8 mouse cellular contexts compared by ENCODE assay signal in the genomic region with DNA sequence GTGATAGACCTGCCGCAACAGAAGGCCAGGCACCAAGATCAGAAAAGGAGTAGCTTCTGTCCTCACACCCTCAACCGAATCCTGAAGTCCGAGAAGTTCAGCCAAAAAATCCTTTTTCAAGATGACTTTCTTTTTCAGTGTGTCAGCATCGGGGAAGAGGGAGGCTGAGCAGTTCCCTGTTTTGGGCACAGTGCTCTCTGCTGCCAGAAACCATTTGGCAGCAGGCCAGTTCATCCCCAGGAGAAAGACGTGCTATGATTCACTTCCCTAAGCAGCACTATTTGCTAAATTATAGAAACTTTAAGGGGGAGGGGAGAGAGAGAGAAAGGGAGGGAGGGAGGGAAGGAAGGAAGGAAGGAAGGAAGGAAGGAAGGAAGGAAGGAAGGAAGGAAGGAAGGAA. TPM values are rescaled to one million over a fixed set of nuclear protein-coding genes. Genes with fewer than 3 reads are reported as not detected.
A peak's percentile ranks its signal among the peaks of the same experiment; 100 is the strongest.
DNase-seq lines count a peak whose midpoint lies in the region; ATAC-seq and TF ChIP-seq lines count a peak whose summit lies in the region.

No protein-coding gene starts in this region.

- 0 out of 2 replicates have a peak, but pooled peaks cover 3% of the 10 kb centered on the region for H3K27me3 ChIP-seq in heart, embryonic 15.5 days

- H3K36me3 ChIP-seq in heart, embryonic 15.5 days = no peaks in the 10 kb centered on the region

- peaks cover 26% of the 10 kb centered on the region for H3K4me1 ChIP-seq in heart, embryonic 15.5 days (replicated peaks)
- H3K4me1 ChIP-seq in olfactory bulb, adult 2 months (ENCODE audit: control insufficient read depth, insufficient read depth, low read length) = peaks cover 45% of the 10 kb centered on the region

- no peak for TF ChIP-seq POLR2A in olfactory bulb, adult 2 months (IDR thresholded peaks at IDR 0.05; ENCODE audit: insufficient read depth, low read depth, low read length)

- ATAC-seq in heart, embryonic 15.5 days (replicated peaks; ENCODE audit: insufficient number of reproducible peaks, insufficient read depth, low FRiP score, low read depth) = 0 out of 2 replicates have a peak, but pooled peaks have one; percentile 20
- no peak for ATAC-seq in monocyte, adult 5-6 weeks (replicated peaks; ENCODE audit: insufficient number of reproducible peaks, low FRiP score, low TSS enrichment, poor library complexity, severe bottlenecking)

- H3K9ac ChIP-seq in heart, embryonic 15.5 days = no peak overlapping the region

- DNase-seq in urinary bladder, postnatal 14 days (ENCODE audit: low spot score) = peak; percentile 82
- no peak for DNase-seq in urinary bladder, adult 2 months (ENCODE audit: low spot score)
- DNase-seq in cerebellum, postnatal 25 days = peak; percentile 46 to 76
- DNase-seq in layer of hippocampus, adult 2 months (ENCODE audit: low spot score in 2 of 2) = peak; percentile 76 to 79
- DNase-seq in T-cell, adult 2 months (ENCODE audit: low spot score) = no peak

- 33% methylated on average over 5 of the region's 5 CpGs for WGBS in heart, embryonic 15.5 days
- WGBS in olfactory bulb, adult 2 months = 15% methylated on average over 5 of the region's 5 CpGs

- TF ChIP-seq CTCF in layer of hippocampus, adult 2 months (conservative IDR thresholded peaks at IDR 0.05) = no peak
- TF ChIP-seq CTCF in olfactory bulb, adult 2 months (IDR thresholded peaks at IDR 0.05; ENCODE audit: insufficient read depth, low read depth, low read length) = no peak

- H3K9me3 ChIP-seq in heart, embryonic 15.5 days (replicated peaks) = no peaks in the 10 kb centered on the region

- no peak overlapping the region for H3K4me3 ChIP-seq in heart, embryonic 15.5 days
- H3K4me3 ChIP-seq in layer of hippocampus, adult 2 months = no peak overlapping the region
- no peak overlapping the region for H3K4me3 ChIP-seq in olfactory bulb, adult 2 months (ENCODE audit: insufficient read depth, low read depth, low read length)

- H3K27ac ChIP-seq in heart, embryonic 15.5 days = peak overlapping the region; percentile 39; the same call in 1 of the 2 replicates
- peak overlapping the region; percentile 86 for H3K27ac ChIP-seq in layer of hippocampus, adult 2 months
- peak overlapping the region; percentile 83 for H3K27ac ChIP-seq in olfactory bulb, adult 2 months (ENCODE audit: insufficient read depth, low read depth, low read length)

- 0 out of 2 replicates have a peak overlapping the region, but pooled peaks have one; percentile 9 for H3K4me2 ChIP-seq in heart, embryonic 15.5 days

RNA-seq across cellular contexts. Expression of a gene that starts 26.1 kb away (rescaled TPM):
- polyA plus RNA-seq in urinary bladder, adult 2 months (2012; rRNA removed) = 143 and 190 TPM in 2 replicates
- 53.7 and 65.8 TPM in 2 replicates for polyA plus RNA-seq in heart, embryonic 15.5 days (2015; fragmentation: Nextera tagmentation; extraction: Ambion mirVana)
- total RNA-seq in layer of hippocampus, adult 2 months (2021) = 10 to 100 TPM; 32.7 to 41.7 TPM
- not detected in 2 replicates for polyA plus RNA-seq in olfactory bulb, adult 2 months (2012; ENCODE audit: insufficient read depth, insufficient read length, low replicate concordance, missing spikeins)
- total RNA-seq in monocyte, adult 5-6 weeks (2017) = 5.0 to 12.2 TPM (median 5.9 TPM) in 3 replicates

Comparison
In these comparisons a context has a peak if more than half of its experiments do, and no peak if none do; other contexts are left out.
1. DNase-seq: peak in urinary bladder, postnatal 14 days (single experiment), cerebellum, postnatal 25 days (2 of 2) and layer of hippocampus, adult 2 months (2 of 2); none in urinary bladder, adult 2 months (single experiment) and T-cell, adult 2 months (single experiment).
2. RNA of a gene that starts 26.1 kb away (polyA plus RNA-seq): 143 to 190 TPM in urinary bladder, adult 2 months and 53.7 to 65.8 TPM in heart, embryonic 15.5 days; not detected in olfactory bulb, adult 2 months; every median in the first group is over 10 times any median in the second.
3. Peak in every context shown above with its lines, with median percentiles within 50 percentile points of each other: H3K27ac ChIP-seq.